Mouse (Mus musculus): ENCODE results near the gene Usp53. TPM values are rescaled to one million over a fixed set of nuclear protein-coding genes. Genes with fewer than 3 reads are reported as not detected.

The Usp53 gene
- polyA plus RNA-seq, 1 experiment = 1.3 TPM

GRCm38 (mm10) chr3:122923147-122923546, 61.2 kb downstream of the Usp53 start:
- TF ChIP-seq CTCF (IDR thresholded peaks at IDR 0.05; ENCODE audit: extremely low read depth, insufficient read length, insufficient replicate concordance, low read depth, low read length) (no peak), POLR2A (IDR thresholded peaks at IDR 0.05; ENCODE audit: low read depth, low read length) (no peak)
- 31% methylated on average over 7 of the region's 7 CpGs for WGBS
- Histone ChIP-seq H3K4me1 (ENCODE audit: control insufficient read depth, insufficient read depth, insufficient read length, low read length) (no peaks in the 10 kb centered on the region), H3K36me3 (ENCODE audit: control insufficient read depth, insufficient read depth, low read length) (0 out of 2 replicates have a peak, but pooled peaks cover 2% of the 10 kb centered on the region), H3K27me3 (ENCODE audit: control insufficient read depth, insufficient read depth, low read length) (no peaks in the 10 kb centered on the region), H3K4me3 (ENCODE audit: low read depth, low read length) (no peak overlapping the region), H3K27ac (ENCODE audit: insufficient read depth, low read depth, low read length) (no peak overlapping the region)

- TF ChIP-seq POLR2A (IDR thresholded peaks at IDR 0.05; ENCODE audit: low read depth, low read length) (no peak), CTCF (IDR thresholded peaks at IDR 0.05; ENCODE audit: extremely low read depth, insufficient read length, insufficient replicate concordance, low read depth, low read length) (no peak)
- Histone ChIP-seq H3K27ac (ENCODE audit: insufficient read depth, low read depth, low read length) (no peak overlapping the region), H3K27me3 (ENCODE audit: control insufficient read depth, insufficient read depth, low read length) (no peaks in the 10 kb centered on the region), H3K36me3 (ENCODE audit: control insufficient read depth, insufficient read depth, low read length) (no peaks in the 10 kb centered on the region), H3K4me3 (ENCODE audit: low read depth, low read length) (no peak overlapping the region), H3K4me1 (ENCODE audit: control insufficient read depth, insufficient read depth, insufficient read length, low read length) (no peaks in the 10 kb centered on the region)
- 33% methylated on average over 8 of the region's 8 CpGs for WGBS
These were observed 62.4 kb downstream of the Usp53 start for GRCm38 (mm10) chr3:122921676-122922527.

GRCm38 (mm10) chr3:122920572-122921435, 63.5 kb downstream of the Usp53 start:
- TF ChIP-seq POLR2A (IDR thresholded peaks at IDR 0.05; ENCODE audit: low read depth, low read length) = no peak
- TF ChIP-seq CTCF (IDR thresholded peaks at IDR 0.05; ENCODE audit: extremely low read depth, insufficient read length, insufficient replicate concordance, low read depth, low read length) = no peak
- Histone ChIP-seq H3K27me3 (ENCODE audit: control insufficient read depth, insufficient read depth, low read length) (no peaks in the 10 kb centered on the region), H3K4me3 (ENCODE audit: low read depth, low read length) (no peak overlapping the region), H3K27ac (ENCODE audit: insufficient read depth, low read depth, low read length) (no peak overlapping the region), H3K4me1 (ENCODE audit: control insufficient read depth, insufficient read depth, insufficient read length, low read length) (0 out of 2 replicates have a peak, but pooled peaks cover 2% of the 10 kb centered on the region), H3K36me3 (ENCODE audit: control insufficient read depth, insufficient read depth, low read length) (no peaks in the 10 kb centered on the region)
- WGBS = 65% methylated on average over 8 of the region's 8 CpGs

- no peak within 1 kb of the TSS for H3K27ac ChIP-seq (ENCODE audit: insufficient read depth, low read depth, low read length)
- TF ChIP-seq POLR2A (IDR thresholded peaks at IDR 0.05; ENCODE audit: low read depth, low read length) (no peak), CTCF (IDR thresholded peaks at IDR 0.05; ENCODE audit: extremely low read depth, insufficient read length, insufficient replicate concordance, low read depth, low read length) (no peak)
These were observed 65.0 kb downstream of the Usp53 start, which contains the start of gene Gm10959 for GRCm38 (mm10) chr3:122919260-122919659. Gm10959 (minus strand) TSS chr3:122919360.

GRCm38 (mm10) chr3:122918672-122919071, 65.6 kb downstream of the Usp53 start:
- no peak for TF ChIP-seq POLR2A (IDR thresholded peaks at IDR 0.05; ENCODE audit: low read depth, low read length)
- TF ChIP-seq CTCF (IDR thresholded peaks at IDR 0.05; ENCODE audit: extremely low read depth, insufficient read length, insufficient replicate concordance, low read depth, low read length) = no peak
- Histone ChIP-seq H3K27me3 (ENCODE audit: control insufficient read depth, insufficient read depth, low read length) (no peaks in the 10 kb centered on the region), H3K4me1 (ENCODE audit: control insufficient read depth, insufficient read depth, insufficient read length, low read length) (0 out of 2 replicates have a peak, but pooled peaks cover 2% of the 10 kb centered on the region), H3K36me3 (ENCODE audit: control insufficient read depth, insufficient read depth, low read length) (no peaks in the 10 kb centered on the region), H3K27ac (ENCODE audit: insufficient read depth, low read depth, low read length) (no peak overlapping the region), H3K4me3 (ENCODE audit: low read depth, low read length) (no peak overlapping the region)
- 71% methylated on average over 2 of the region's 2 CpGs for WGBS

More at GRCm38 (mm10) chr3:122919260-122919659, 65.0 kb downstream of the Usp53 start, which contains the start of gene Gm10959:
- H3K27me3 ChIP-seq (ENCODE audit: control insufficient read depth, insufficient read depth, low read length) = no peaks in the 10 kb centered on the region
- WGBS = 90% methylated on average over 8 of the region's 8 CpGs
- H3K4me1 ChIP-seq (ENCODE audit: control insufficient read depth, insufficient read depth, insufficient read length, low read length) = 0 out of 2 replicates have a peak, but pooled peaks cover 2% of the 10 kb centered on the region
- H3K4me3 ChIP-seq (ENCODE audit: low read depth, low read length) = no peak within 1 kb of the TSS
- H3K36me3 ChIP-seq (ENCODE audit: control insufficient read depth, insufficient read depth, low read length) = no peaks in the 10 kb centered on the region

GRCm38 (mm10) chr3:122916191-122916680, 68.1 kb downstream of the Usp53 start:
- 0 out of 2 replicates have a peak, but pooled peaks cover 2% of the 10 kb centered on the region for H3K4me1 ChIP-seq (ENCODE audit: control insufficient read depth, insufficient read depth, insufficient read length, low read length)
- no peaks in the 10 kb centered on the region for H3K36me3 ChIP-seq (ENCODE audit: control insufficient read depth, insufficient read depth, low read length)
- H3K27ac ChIP-seq (ENCODE audit: insufficient read depth, low read depth, low read length) = no peak overlapping the region
- TF ChIP-seq CTCF (IDR thresholded peaks at IDR 0.05; ENCODE audit: extremely low read depth, insufficient read length, insufficient replicate concordance, low read depth, low read length) = no peak
- H3K27me3 ChIP-seq (ENCODE audit: control insufficient read depth, insufficient read depth, low read length) = no peaks in the 10 kb centered on the region
- WGBS = 58% methylated on average over 6 of the region's 6 CpGs
- H3K4me3 ChIP-seq (ENCODE audit: low read depth, low read length) = no peak overlapping the region
